ENCODE assay signal across 30 mouse cellular contexts in genomic region chr17:24300651-24301050, GRCm38 (mm10). TPM values are rescaled to one million over a fixed set of nuclear protein-coding genes. Genes with fewer than 3 reads are reported as not detected.
"Had no signal": no experiment of that assay in that cellular context is flagged by ENCODE, and none has a peak within 500 bp of the region (broad histone marks: within the 10 kb centered on the region; RNA-seq: fewer than 3 reads in every experiment).

No protein-coding gene starts in this region.

- DNase-seq: gastrocnemius, adult 2 months; gastrocnemius, postnatal 10 days; gastrocnemius, postnatal 25 days; heart, adult 18-20 months; heart, postnatal 14 days; heart, postnatal 4 days; kidney, adult 18-20 months; kidney, adult 8-10 months; kidney, postnatal 10 days; kidney, postnatal 25 days; kidney, postnatal 4 days; liver; lung, adult 2 months had no signal

- H3K27me3 ChIP-seq: heart, embryonic 15.5 days; hindbrain, embryonic 12.5 days; intestine, embryonic 15.5 days; limb, embryonic 12.5 days had no signal

- H3K4me2 ChIP-seq: heart, embryonic 15.5 days; hindbrain, embryonic 12.5 days; hindbrain, embryonic 14.5 days; intestine, embryonic 15.5 days; limb, embryonic 12.5 days had no signal

- ATAC-seq: hindbrain, embryonic 16.5 days; inflammation-experienced regulatory T-cells, adult 6 months; intestine, embryonic 15.5 days; intestine, postnatal 0 days had no signal

- H3K4me1 ChIP-seq: hindbrain, embryonic 10.5 days; hindbrain, embryonic 12.5 days; intestine, embryonic 15.5 days; limb, embryonic 10.5 days; limb, embryonic 12.5 days had no signal

- H3K9ac ChIP-seq: heart, embryonic 15.5 days; hindbrain, embryonic 12.5 days; hindbrain, embryonic 14.5 days; intestine, embryonic 15.5 days; limb, embryonic 12.5 days; liver, embryonic 14.5 days had no signal

- H3K9me3 ChIP-seq: heart, embryonic 15.5 days; hindbrain, embryonic 10.5 days; hindbrain, embryonic 12.5 days; intestine, embryonic 15.5 days; limb, embryonic 10.5 days; limb, embryonic 12.5 days had no signal

- H3K36me3 ChIP-seq: heart, embryonic 15.5 days; hindbrain, embryonic 10.5 days; hindbrain, embryonic 12.5 days; intestine, embryonic 15.5 days; limb, embryonic 10.5 days; limb, embryonic 12.5 days had no signal

- H3K4me3 ChIP-seq: gastrocnemius, adult 2 months; heart, embryonic 15.5 days; hindbrain, embryonic 10.5 days; hindbrain, embryonic 12.5 days; intestine, embryonic 15.5 days; layer of hippocampus, adult 2 months; left cerebral cortex, adult 2 months; limb, embryonic 10.5 days; limb, embryonic 12.5 days had no signal

- H3K27ac ChIP-seq: gastrocnemius, adult 2 months; heart, embryonic 15.5 days; hindbrain, embryonic 10.5 days; hindbrain, embryonic 12.5 days; hindbrain, embryonic 14.5 days; intestine, embryonic 15.5 days; layer of hippocampus, adult 2 months; left cerebral cortex, adult 2 months; limb, embryonic 10.5 days; limb, embryonic 12.5 days; liver, embryonic 14.5 days had no signal

RNA-seq across cellular contexts. Expression of gene Abca17, which starts 50.2 kb away (rescaled TPM):
- total RNA-seq: gastrocnemius, adult 2 months; gastrocnemius, postnatal 25 days; granulocyte monocyte progenitor cell, adult 5-6 weeks; heart, postnatal 14 days had no signal
- polyA plus RNA-seq: heart, embryonic 15.5 days; heart, postnatal 0 days; hindbrain, embryonic 10.5 days; inflammation-experienced regulatory T-cells, adult 6 months; intestine, embryonic 15.5 days; intestine, postnatal 0 days; kidney, embryonic 14.5 days; limb, embryonic 10.5 days; limb, embryonic 12.5 days; liver, embryonic 16.5 days had no signal
